Mouse (Mus musculus) midbrain, embryonic 16.5 days (tissue): ENCODE results near the gene Vps26c. TPM values are rescaled to one million over a fixed set of nuclear protein-coding genes. Genes with fewer than 3 reads are reported as not detected.
"Not testable (repeated sequence)": the region's sequence is repeated elsewhere in the genome, so short reads cannot be mapped to it uniquely, and the experiment has no call there.

Experiments used
- ATAC-seq: fragments of 200-750 bp; cut with Nextera tagmentation; 2 replicates; pipeline ENCODE4 v1.8.0; 2017; ENCODE audit warnings: moderate TSS enrichment
- H3K27ac ChIP-seq: fragments of 300-500 bp; sonication (generic); 2 replicates; pipeline ENCODE4 v1.5.1; 2014; ENCODE audit warnings: mild to moderate bottlenecking, low read length, mixed read lengths
- H3K27me3 ChIP-seq: fragments of 300-500 bp; sonication (generic); 2 replicates; pipeline ENCODE4 v1.6.1; 2014; ENCODE audit warnings: low read depth, low read length, mixed read lengths; ENCODE audit not compliant: control insufficient read depth, insufficient read depth
- H3K36me3 ChIP-seq: fragments of 300-500 bp; sonication (generic); 2 replicates; pipeline ENCODE4 v1.6.1; 2014; ENCODE audit warnings: mild to moderate bottlenecking, low read length, moderate library complexity, mixed read lengths; ENCODE audit not compliant: control insufficient read depth, insufficient read depth
- H3K4me1 ChIP-seq: fragments of 300-500 bp; sonication (generic); 2 replicates; pipeline ENCODE4 v1.6.1; 2014; ENCODE audit warnings: mild to moderate bottlenecking, low read length, mixed read lengths; ENCODE audit not compliant: control insufficient read depth, insufficient read depth
- H3K4me2 ChIP-seq: fragments of 300-500 bp; sonication (generic); 2 replicates; pipeline ENCODE4 v1.6.1; 2014; ENCODE audit warnings: mild to moderate bottlenecking, low read length, mixed read lengths
- H3K4me3 ChIP-seq: fragments of 300-500 bp; sonication (generic); 2 replicates; pipeline ENCODE4 v1.5.1; 2014; ENCODE audit warnings: low read depth, mild to moderate bottlenecking, low read length, moderate library complexity, mixed read lengths
- H3K9ac ChIP-seq: fragments of 300-500 bp; sonication (generic); 2 replicates; pipeline ENCODE4 v1.6.1; 2014; ENCODE audit warnings: low read depth, low read length, mixed read lengths
- H3K9me3 ChIP-seq: fragments of 300-500 bp; sonication (generic); replicated peaks from 2 replicates; pipeline ENCODE4 v1.6.1; 2014; ENCODE audit warnings: mild to moderate bottlenecking, low read length, mixed read lengths; ENCODE audit not compliant: control insufficient read depth, poor library complexity, severe bottlenecking
- WGBS: fragments of 180-500 bp; shearing (Covaris S2); extraction: QIAGEN DNeasy Blood & Tissue Kit; methylation state at CpG from one replicate; pipeline ENCODE4 v1.1.7; 2014; 5-methylcytosine and 5-hydroxymethylcytosine counted together
- polyA plus RNA-seq: library from polyadenylated mRNA; unstranded; fragments of >200 nt; fragmentation: Nextera tagmentation; extraction: Ambion mirVana; gene quantifications from 2 replicates; pipeline ENCODE4 v1.2.1, GENCODE M21; 2015

The Vps26c gene
- polyA plus RNA-seq, 1 experiment from 2014 or later, result 83.5 TPM

- 84% methylated on average over 11 of the region's 11 CpGs for WGBS
- no peak overlapping the region for H3K27ac ChIP-seq
- peaks cover under 1% of the 10 kb centered on the region; the same call in 1 of the 2 replicates for H3K36me3 ChIP-seq
- H3K4me1 ChIP-seq, result no peaks in the 10 kb centered on the region
- no peaks in the 10 kb centered on the region for H3K27me3 ChIP-seq
- ATAC-seq, result no peak
- no peak overlapping the region for H3K9ac ChIP-seq
- H3K4me3 ChIP-seq, result no peak overlapping the region
- H3K9me3 ChIP-seq, result no peaks in the 10 kb centered on the region
- no peak overlapping the region for H3K4me2 ChIP-seq
Measured at GRCm38 (mm10) chr16:94484752-94485535, 41.7 kb downstream of the Vps26c start.

GRCm38 (mm10) chr16:94473086-94473822, 53.4 kb downstream of the Vps26c start:
- no peak overlapping the region for H3K9ac ChIP-seq
- H3K4me2 ChIP-seq, result no peak overlapping the region
- H3K27ac ChIP-seq, result peak overlapping the region; percentile 51
- H3K4me1 ChIP-seq, result 0 out of 2 replicates have a peak, but pooled peaks cover 4% of the 10 kb centered on the region
- no peak overlapping the region for H3K4me3 ChIP-seq
- WGBS, result 67% methylated on average over 11 of the region's 11 CpGs
- H3K27me3 ChIP-seq, result no peaks in the 10 kb centered on the region
- peak; percentile 85 for ATAC-seq
- H3K36me3 ChIP-seq, result peaks cover 28% of the 10 kb centered on the region
- H3K9me3 ChIP-seq, result no peaks in the 10 kb centered on the region

GRCm38 (mm10) chr16:94472515-94472951, 54.1 kb downstream of the Vps26c start:
- H3K27me3 ChIP-seq, result no peaks in the 10 kb centered on the region
- H3K4me1 ChIP-seq, result 0 out of 2 replicates have a peak, but pooled peaks cover 4% of the 10 kb centered on the region
- no peak overlapping the region for H3K9ac ChIP-seq
- no peak overlapping the region for H3K4me3 ChIP-seq
- H3K27ac ChIP-seq, result peak overlapping the region; percentile 12
- ATAC-seq, result peak; percentile 84
- H3K4me2 ChIP-seq, result no peak overlapping the region
- peaks cover 30% of the 10 kb centered on the region for H3K36me3 ChIP-seq
- 44% methylated on average over 8 of the region's 8 CpGs for WGBS
- H3K9me3 ChIP-seq, result no peaks in the 10 kb centered on the region

- ATAC-seq, result no peak
- Histone ChIP-seq H3K27me3 (no peaks in the 10 kb centered on the region), H3K4me1 (0 out of 2 replicates have a peak, but pooled peaks cover 4% of the 10 kb centered on the region), H3K36me3 (peaks cover 53% of the 10 kb centered on the region), H3K4me2 (no peak overlapping the region), H3K9me3 (no peaks in the 10 kb centered on the region), H3K4me3 (no peak overlapping the region), H3K9ac (no peak overlapping the region), H3K27ac (no peak overlapping the region)
- 100% methylated on average over 2 of the region's 2 CpGs for WGBS
Measured at GRCm38 (mm10) chr16:94468391-94468790, 58.2 kb downstream of the Vps26c start.

GRCm38 (mm10) chr16:94467337-94468055, 59.1 kb downstream of the Vps26c start:
- Histone ChIP-seq H3K9me3 (no peaks in the 10 kb centered on the region), H3K27me3 (no peaks in the 10 kb centered on the region), H3K36me3 (peaks cover 61% of the 10 kb centered on the region), H3K4me1 (0 out of 2 replicates have a peak, but pooled peaks cover 4% of the 10 kb centered on the region), H3K9ac (no peak overlapping the region), H3K4me2 (no peak overlapping the region), H3K4me3 (no peak overlapping the region), H3K27ac (no peak overlapping the region)
- ATAC-seq, result no peak
- 93% methylated on average over 11 of the region's 11 CpGs for WGBS

GRCm38 (mm10) chr16:94466317-94466716, 60.3 kb downstream of the Vps26c start:
- H3K4me1 ChIP-seq, H3K9me3 ChIP-seq, H3K4me2 ChIP-seq, H3K4me3 ChIP-seq, H3K27me3 ChIP-seq, H3K27ac ChIP-seq, ATAC-seq, H3K9ac ChIP-seq: not testable (repeated sequence)
- peaks cover 70% of the 10 kb centered on the region for H3K36me3 ChIP-seq
- 98% methylated on average over 7 of the region's 7 CpGs for WGBS

GRCm38 (mm10) chr16:94465900-94466299, 60.7 kb downstream of the Vps26c start:
- Histone ChIP-seq H3K9me3 (no peaks in the 10 kb centered on the region), H3K9ac (no peak overlapping the region), H3K4me3 (no peak overlapping the region), H3K36me3 (peaks cover 73% of the 10 kb centered on the region), H3K4me1 (no peaks in the 10 kb centered on the region), H3K4me2 (no peak overlapping the region), H3K27me3 (no peaks in the 10 kb centered on the region), H3K27ac (no peak overlapping the region)
- WGBS, result 92% methylated on average over 4 of the region's 4 CpGs
- 0 out of 2 replicates have a peak, but pooled peaks have one; percentile 37 for ATAC-seq

- H3K27ac ChIP-seq, result no peak overlapping the region
- no peaks in the 10 kb centered on the region for H3K9me3 ChIP-seq
- H3K4me2 ChIP-seq, result no peak overlapping the region
- no peak overlapping the region for H3K9ac ChIP-seq
- no peak for ATAC-seq
- peaks cover 75% of the 10 kb centered on the region for H3K36me3 ChIP-seq
- WGBS, result 89% methylated on average over 3 of the region's 3 CpGs
- H3K27me3 ChIP-seq, result no peaks in the 10 kb centered on the region
- H3K4me3 ChIP-seq, result no peak overlapping the region
- no peaks in the 10 kb centered on the region for H3K4me1 ChIP-seq
Measured at GRCm38 (mm10) chr16:94464067-94464466, 62.6 kb downstream of the Vps26c start.
